Mouse (Mus musculus) pancreas, adult 10 weeks (tissue): ENCODE measurements around the gene Rwdd4a. TPM values are rescaled to one million over a fixed set of nuclear protein-coding genes. Genes with fewer than 3 reads are reported as not detected.

ENCODE experiments used
- polyA plus RNA-seq: library from polyadenylated mRNA; stranded (reverse); fragments of 350-450 nt; fragmentation: Illumina TruSeq; extraction: RNeasy Lipid Tissue Mini Kit (QIAGEN cat#74804); gene quantifications from one replicate; pipeline ENCODE4 v1.2.3, GENCODE M21; 2015; ENCODE audit warnings: low read depth, low replicate concordance; ENCODE audit not compliant: insufficient read depth

The Rwdd4a gene
- 4.5 TPM for polyA plus RNA-seq

GRCm38 (mm10) chr8:47533344-47534125, at the start of gene Rwdd4a, which contains the start of gene Trappc11:
TSS of gene Rwdd4a (plus strand) at chr8:47533664.
TSS of gene Trappc11 (minus strand) at chr8:47533470.

Other genes with a start within 250 kb of the Rwdd4a start
- 2.8 TPM for gene Stox2, start 87.3 kb upstream of the Rwdd4a start, polyA plus RNA-seq
- 6.9 TPM for gene Trappc11, start 194 bp upstream of the Rwdd4a start, polyA plus RNA-seq
- 5.2 TPM for gene Ing2, start 141.9 kb downstream of the Rwdd4a start, polyA plus RNA-seq
- gene Cdkn2aip, start 180.3 kb downstream of the Rwdd4a start, polyA plus RNA-seq, result 1.7 TPM